Mouse (Mus musculus): ENCODE data around the gene Tmem101. TPM values are rescaled to one million over a fixed set of nuclear protein-coding genes. Genes with fewer than 3 reads are reported as not detected.

Gene Tmem101
- polyA plus RNA-seq, 1 experiment from 2014 or later: 17.6 TPM

DNA sequence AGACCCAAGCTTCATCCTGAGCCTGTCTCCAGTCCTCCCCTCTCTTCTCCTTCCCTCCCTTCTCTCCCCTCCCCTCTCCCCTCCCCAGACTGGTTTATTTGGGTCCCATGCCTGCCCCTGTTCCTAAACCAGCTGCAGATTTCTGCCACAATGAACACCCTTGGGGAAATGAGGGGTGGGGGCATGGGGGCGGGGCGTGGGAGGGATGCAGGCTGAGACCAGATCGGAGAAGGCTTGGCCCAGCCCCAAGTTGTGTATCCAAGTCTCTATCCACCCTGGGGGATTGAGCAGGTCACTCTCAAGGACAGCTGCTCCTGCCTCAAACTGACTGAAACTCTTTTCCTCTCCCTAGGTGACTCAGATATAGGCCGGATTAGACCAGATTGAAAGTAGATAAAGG lies 21.7 kb downstream of the Tmem101 start:
- Histone ChIP-seq H3K9ac (replicated peaks; ENCODE audit: low read depth) (no peak overlapping the region), H3K27me3 (replicated peaks; ENCODE audit: insufficient read depth, low read length) (peaks cover 8% of the 10 kb centered on the region; the same call in 1 of the 2 replicates), H3K4me1 (ENCODE audit: insufficient read depth, low read depth, low read length) (no peaks in the 10 kb centered on the region), H3K36me3 (ENCODE audit: insufficient read depth, low read length) (no peaks in the 10 kb centered on the region), H3K4me3 (ENCODE audit: low read depth, low read length) (no peak overlapping the region), H3K9me3 (ENCODE audit: low read length) (no peaks in the 10 kb centered on the region), H3K27ac (ENCODE audit: low read length) (no peak overlapping the region), H3K4me2 (replicated peaks; ENCODE audit: low read depth, low read length) (no peak overlapping the region)
- WGBS: 6% methylated on average over 4 of the region's 4 CpGs
- TF ChIP-seq CTCF (IDR thresholded peaks at IDR 0.05) (no peak), EP300 (IDR thresholded peaks at IDR 0.05) (no peak)
- DNase-seq (ENCODE audit: low spot score): no peak
- ATAC-seq: no peak

DNA sequence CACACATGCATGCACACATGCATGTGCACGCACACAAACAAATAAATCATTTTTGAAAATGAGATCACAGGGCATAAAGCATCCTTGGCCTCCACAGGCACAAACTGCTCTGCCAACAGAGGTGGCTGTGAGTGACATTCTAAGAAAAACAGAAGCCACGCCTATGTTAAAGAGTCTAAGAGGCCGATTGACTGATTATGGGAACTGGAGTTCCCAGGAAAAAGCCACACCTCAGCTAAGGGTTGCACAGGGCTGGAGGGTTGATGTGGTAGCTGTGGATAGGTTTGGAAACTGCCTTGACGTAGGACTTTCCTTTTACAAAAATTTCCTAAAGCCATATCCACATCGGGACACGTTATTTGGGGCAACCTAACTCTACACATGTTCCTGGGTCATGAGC lies 38.8 kb downstream of the Tmem101 start:
- H3K4me3 ChIP-seq (ENCODE audit: low read depth, low read length): no peak overlapping the region
- H3K4me2 ChIP-seq (replicated peaks; ENCODE audit: low read depth, low read length): no peak overlapping the region
- H3K36me3 ChIP-seq (ENCODE audit: insufficient read depth, low read length): no peaks in the 10 kb centered on the region
- no peak overlapping the region for H3K27ac ChIP-seq (ENCODE audit: low read length)
- TF ChIP-seq EP300 (IDR thresholded peaks at IDR 0.05) (no peak), CTCF (IDR thresholded peaks at IDR 0.05) (no peak)
- H3K9me3 ChIP-seq (ENCODE audit: low read length): no peaks in the 10 kb centered on the region
- DNase-seq (ENCODE audit: low spot score): no peak
- no peaks in the 10 kb centered on the region for H3K27me3 ChIP-seq (replicated peaks; ENCODE audit: insufficient read depth, low read length)
- H3K4me1 ChIP-seq (ENCODE audit: insufficient read depth, low read depth, low read length): no peaks in the 10 kb centered on the region
- H3K9ac ChIP-seq (replicated peaks; ENCODE audit: low read depth): no peak overlapping the region
- ATAC-seq: no peak
- 64% methylated on average over 6 of the region's 6 CpGs for WGBS

DNA sequence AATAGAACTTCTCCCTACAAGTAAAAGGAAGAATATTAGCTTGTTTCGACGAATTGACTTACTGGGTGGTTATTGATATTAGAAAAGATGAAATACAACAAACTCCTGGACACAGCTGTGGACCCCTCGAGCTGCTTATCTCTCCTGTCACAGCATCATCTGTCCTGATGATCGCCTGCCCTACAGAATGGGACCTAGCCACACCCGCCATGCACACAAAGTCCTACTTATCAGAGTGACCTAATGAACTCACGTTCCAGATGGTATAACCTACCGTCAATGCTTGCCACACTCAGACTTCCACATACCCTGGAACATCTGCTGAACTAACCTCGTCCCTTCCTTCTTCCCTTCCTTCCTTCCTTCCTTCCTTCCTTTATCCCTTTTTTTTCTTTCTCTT lies 40.0 kb downstream of the Tmem101 start:
- H3K4me1 ChIP-seq (ENCODE audit: insufficient read depth, low read depth, low read length): no peaks in the 10 kb centered on the region
- H3K36me3 ChIP-seq (ENCODE audit: insufficient read depth, low read length): no peaks in the 10 kb centered on the region
- no peaks in the 10 kb centered on the region for H3K27me3 ChIP-seq (replicated peaks; ENCODE audit: insufficient read depth, low read length)
- no peaks in the 10 kb centered on the region for H3K9me3 ChIP-seq (ENCODE audit: low read length)
- WGBS: 37% methylated on average over 8 of the region's 8 CpGs
- DNase-seq (ENCODE audit: low spot score) (no peak), ATAC-seq (no peak)
- H3K27ac ChIP-seq (ENCODE audit: low read length): no peak overlapping the region
- no peak overlapping the region for H3K9ac ChIP-seq (replicated peaks; ENCODE audit: low read depth)
- H3K4me2 ChIP-seq (replicated peaks; ENCODE audit: low read depth, low read length): no peak overlapping the region
- no peak for TF ChIP-seq EP300 (IDR thresholded peaks at IDR 0.05)
- no peak for TF ChIP-seq CTCF (IDR thresholded peaks at IDR 0.05)
- H3K4me3 ChIP-seq (ENCODE audit: low read depth, low read length): no peak overlapping the region

DNA sequence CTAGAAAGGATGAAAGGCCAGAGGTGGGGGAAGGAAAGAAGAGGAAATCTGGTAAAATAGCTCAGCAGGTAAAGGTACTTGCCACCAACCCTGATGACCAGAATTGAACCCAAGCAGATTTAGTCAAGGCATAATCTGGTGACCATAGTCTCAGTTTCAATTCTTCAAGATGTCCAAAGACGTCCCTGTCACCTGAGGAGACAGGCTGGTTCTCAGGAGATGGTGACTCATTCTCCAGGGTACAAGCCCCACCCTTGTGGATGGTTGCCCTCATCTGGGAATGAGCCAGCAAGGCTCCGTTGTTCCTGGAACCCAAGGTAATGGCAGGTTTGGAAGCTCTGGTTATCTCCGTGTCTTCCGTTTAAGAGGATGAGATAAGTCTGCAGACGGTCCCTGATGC lies 44.6 kb downstream of the Tmem101 start:
- no peak for ATAC-seq
- H3K4me1 ChIP-seq (ENCODE audit: insufficient read depth, low read depth, low read length): no peaks in the 10 kb centered on the region
- H3K27ac ChIP-seq (ENCODE audit: low read length): no peak overlapping the region
- TF ChIP-seq EP300 (IDR thresholded peaks at IDR 0.05): no peak
- H3K9ac ChIP-seq (replicated peaks; ENCODE audit: low read depth): no peak overlapping the region
- WGBS: 66% methylated on average over 5 of the region's 5 CpGs
- DNase-seq (ENCODE audit: low spot score): no peak
- peaks cover 16% of the 10 kb centered on the region; the same call in 1 of the 2 replicates for H3K27me3 ChIP-seq (replicated peaks; ENCODE audit: insufficient read depth, low read length)
- H3K4me3 ChIP-seq (ENCODE audit: low read depth, low read length): no peak overlapping the region
- H3K9me3 ChIP-seq (ENCODE audit: low read length): no peaks in the 10 kb centered on the region
- no peaks in the 10 kb centered on the region for H3K36me3 ChIP-seq (ENCODE audit: insufficient read depth, low read length)
- H3K4me2 ChIP-seq (replicated peaks; ENCODE audit: low read depth, low read length): no peak overlapping the region

DNA sequence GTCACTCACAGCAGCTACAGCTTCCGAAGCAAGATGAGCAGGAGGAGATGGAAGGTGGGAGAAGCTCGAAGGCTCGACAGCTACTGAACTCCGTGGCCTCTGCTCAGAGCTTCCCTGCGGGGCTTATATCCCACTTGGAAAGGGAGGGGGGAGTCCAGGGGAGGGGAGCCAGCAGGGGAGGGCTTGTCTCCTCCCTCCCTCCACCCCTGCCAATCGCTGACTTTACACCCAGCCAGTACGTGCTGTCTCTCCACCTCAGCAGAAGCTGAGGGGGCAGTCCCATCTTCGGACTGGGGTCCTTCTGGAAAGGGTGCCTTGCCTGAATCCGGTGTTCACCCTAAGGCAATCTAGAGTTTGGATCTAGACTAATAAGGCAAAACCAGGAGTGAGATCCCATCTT lies 48.5 kb downstream of the Tmem101 start, which contains the start of gene Pyy:
Gene Pyy, minus strand, starts transcription at position 101 of the 400 bp plus-strand sequence.
- Histone ChIP-seq H3K27ac (ENCODE audit: low read length) (no peak within 1 kb of the TSS), H3K4me1 (ENCODE audit: insufficient read depth, low read depth, low read length) (no peaks in the 10 kb centered on the region), H3K4me3 (ENCODE audit: low read depth, low read length) (no peak within 1 kb of the TSS), H3K9ac (replicated peaks; ENCODE audit: low read depth) (no peak within 1 kb of the TSS), H3K4me2 (replicated peaks; ENCODE audit: low read depth, low read length) (no peak within 1 kb of the TSS), H3K9me3 (ENCODE audit: low read length) (no peaks in the 10 kb centered on the region), H3K36me3 (ENCODE audit: insufficient read depth, low read length) (no peaks in the 10 kb centered on the region), H3K27me3 (replicated peaks; ENCODE audit: insufficient read depth, low read length) (peaks cover 34% of the 10 kb centered on the region)
- no peak for DNase-seq (ENCODE audit: low spot score)
- no peak for ATAC-seq
- WGBS: 11% methylated on average over 9 of the region's 9 CpGs
- TF ChIP-seq EP300 (IDR thresholded peaks at IDR 0.05): no peak
- no peak for TF ChIP-seq CTCF (IDR thresholded peaks at IDR 0.05)

DNA sequence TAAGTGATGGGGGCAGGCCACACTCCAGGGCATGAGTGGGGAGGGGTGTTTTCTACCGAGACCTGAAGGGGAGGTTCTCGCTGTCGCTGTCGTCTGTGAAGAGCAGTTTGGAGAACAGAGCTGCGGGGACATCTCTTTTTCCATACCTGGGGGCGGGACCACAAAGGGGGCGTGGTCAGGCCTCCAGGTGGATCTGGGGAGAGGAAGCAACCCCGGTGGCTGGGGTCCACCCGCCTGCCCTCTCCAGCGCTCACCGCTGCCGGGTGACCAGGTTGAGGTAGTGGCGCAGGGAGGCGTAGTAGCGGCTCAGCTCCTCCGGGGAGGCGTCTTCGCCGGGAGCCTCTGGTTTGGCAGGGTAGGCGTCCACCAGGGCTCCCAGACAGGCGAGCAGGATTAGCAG lies 49.3 kb downstream of the Tmem101 start:
- Histone ChIP-seq H3K4me1 (ENCODE audit: insufficient read depth, low read depth, low read length) (no peaks in the 10 kb centered on the region), H3K27me3 (replicated peaks; ENCODE audit: insufficient read depth, low read length) (peaks cover 35% of the 10 kb centered on the region), H3K4me3 (ENCODE audit: low read depth, low read length) (no peak overlapping the region), H3K27ac (ENCODE audit: low read length) (no peak overlapping the region), H3K9ac (replicated peaks; ENCODE audit: low read depth) (no peak overlapping the region), H3K36me3 (ENCODE audit: insufficient read depth, low read length) (no peaks in the 10 kb centered on the region), H3K9me3 (ENCODE audit: low read length) (no peaks in the 10 kb centered on the region), H3K4me2 (replicated peaks; ENCODE audit: low read depth, low read length) (no peak overlapping the region)
- 3% methylated on average over 14 of the region's 21 CpGs for WGBS
- ATAC-seq (no peak), DNase-seq (ENCODE audit: low spot score) (peak; percentile 11)
- TF ChIP-seq CTCF (IDR thresholded peaks at IDR 0.05) (no peak), EP300 (IDR thresholded peaks at IDR 0.05) (no peak)

Other genes starting within 250 kb of the Tmem101 start
- gene Sost, start 189.4 kb downstream of the Tmem101 start, polyA plus RNA-seq (2015; fragmentation: Nextera tagmentation; extraction: Ambion mirVana): 0.06 TPM in 1 of 2 replicates, not detected in the other
- 0.20 TPM in 1 of 2 replicates, not detected in the other for gene Cfap97d1, start 172.1 kb downstream of the Tmem101 start, polyA plus RNA-seq (2015; fragmentation: Nextera tagmentation; extraction: Ambion mirVana)
- gene Dusp3, start 169.4 kb downstream of the Tmem101 start, polyA plus RNA-seq (2015; fragmentation: Nextera tagmentation; extraction: Ambion mirVana): 78.2 and 80.0 TPM in 2 replicates
- gene Mpp3, start 127.9 kb downstream of the Tmem101 start, polyA plus RNA-seq (2015; fragmentation: Nextera tagmentation; extraction: Ambion mirVana): 0.84 and 2.2 TPM in 2 replicates
- 2.1 and 2.4 TPM in 2 replicates for gene Cd300lg, start 114.9 kb downstream of the Tmem101 start, polyA plus RNA-seq (2015; fragmentation: Nextera tagmentation; extraction: Ambion mirVana)
- 3.9 TPM in 2 replicates for gene Mpp2, start 67.9 kb downstream of the Tmem101 start, polyA plus RNA-seq (2015; fragmentation: Nextera tagmentation; extraction: Ambion mirVana)
- gene Ppy, start 55.1 kb downstream of the Tmem101 start, polyA plus RNA-seq (2015; fragmentation: Nextera tagmentation; extraction: Ambion mirVana): 2.6 and 4.2 TPM in 2 replicates
- gene Pyy, start 48.6 kb downstream of the Tmem101 start, polyA plus RNA-seq (2015; fragmentation: Nextera tagmentation; extraction: Ambion mirVana): not detected in 2 replicates
- gene Nags, start 10.9 kb downstream of the Tmem101 start, polyA plus RNA-seq (2015; fragmentation: Nextera tagmentation; extraction: Ambion mirVana): 0.91 and 1.4 TPM in 2 replicates
- gene Lsm12, start 28.9 kb upstream of the Tmem101 start, polyA plus RNA-seq (2015; fragmentation: Nextera tagmentation; extraction: Ambion mirVana): 74.7 and 79.9 TPM in 2 replicates
- gene G6pc3, start 33.2 kb upstream of the Tmem101 start, polyA plus RNA-seq (2015; fragmentation: Nextera tagmentation; extraction: Ambion mirVana): 15.8 and 16.7 TPM in 2 replicates
- 65.6 and 79.0 TPM in 2 replicates for gene Hdac5, start 73.8 kb upstream of the Tmem101 start, polyA plus RNA-seq (2015; fragmentation: Nextera tagmentation; extraction: Ambion mirVana)
- 0.88 and 1.3 TPM in 2 replicates for gene BC030867, start 92.5 kb upstream of the Tmem101 start, polyA plus RNA-seq (2015; fragmentation: Nextera tagmentation; extraction: Ambion mirVana)
- gene Asb16, start 112.3 kb upstream of the Tmem101 start, polyA plus RNA-seq (2015; fragmentation: Nextera tagmentation; extraction: Ambion mirVana): not detected in 2 replicates
- 46.1 and 47.4 TPM in 2 replicates for gene Tmub2, start 128.5 kb upstream of the Tmem101 start, polyA plus RNA-seq (2015; fragmentation: Nextera tagmentation; extraction: Ambion mirVana)
- gene Atxn7l3, start 140.2 kb upstream of the Tmem101 start, polyA plus RNA-seq (2015; fragmentation: Nextera tagmentation; extraction: Ambion mirVana): 9.6 and 10.2 TPM in 2 replicates
- gene Ubtf, start 163.3 kb upstream of the Tmem101 start, polyA plus RNA-seq (2015; fragmentation: Nextera tagmentation; extraction: Ambion mirVana): 53.7 and 60.9 TPM in 2 replicates
- gene Slc4a1, start 209.8 kb upstream of the Tmem101 start, polyA plus RNA-seq (2015; fragmentation: Nextera tagmentation; extraction: Ambion mirVana): 9.7 and 9.8 TPM in 2 replicates
- 1.7 and 1.9 TPM in 2 replicates for gene Rundc3a, start 237.0 kb upstream of the Tmem101 start, polyA plus RNA-seq (2015; fragmentation: Nextera tagmentation; extraction: Ambion mirVana)

All from lung, postnatal 0 days (tissue).